Mouse (Mus musculus): ENCODE data around the gene Kcnq5.

- no peak for TF ChIP-seq CTCF (conservative IDR thresholded peaks at IDR 0.05; ENCODE audit: insufficient read depth, insufficient read length, low read depth, low read length)
- no peak for TF ChIP-seq POLR2A (IDR thresholded peaks at IDR 0.05; ENCODE audit: low read depth, low read length)
Measured at GRCm38 (mm10) chr1:21552715-21553114, 409.0 kb downstream of the Kcnq5 start.

All from kidney, adult 2 months (tissue).